8 mouse cellular contexts compared by ENCODE assay signal in the genomic region with DNA sequence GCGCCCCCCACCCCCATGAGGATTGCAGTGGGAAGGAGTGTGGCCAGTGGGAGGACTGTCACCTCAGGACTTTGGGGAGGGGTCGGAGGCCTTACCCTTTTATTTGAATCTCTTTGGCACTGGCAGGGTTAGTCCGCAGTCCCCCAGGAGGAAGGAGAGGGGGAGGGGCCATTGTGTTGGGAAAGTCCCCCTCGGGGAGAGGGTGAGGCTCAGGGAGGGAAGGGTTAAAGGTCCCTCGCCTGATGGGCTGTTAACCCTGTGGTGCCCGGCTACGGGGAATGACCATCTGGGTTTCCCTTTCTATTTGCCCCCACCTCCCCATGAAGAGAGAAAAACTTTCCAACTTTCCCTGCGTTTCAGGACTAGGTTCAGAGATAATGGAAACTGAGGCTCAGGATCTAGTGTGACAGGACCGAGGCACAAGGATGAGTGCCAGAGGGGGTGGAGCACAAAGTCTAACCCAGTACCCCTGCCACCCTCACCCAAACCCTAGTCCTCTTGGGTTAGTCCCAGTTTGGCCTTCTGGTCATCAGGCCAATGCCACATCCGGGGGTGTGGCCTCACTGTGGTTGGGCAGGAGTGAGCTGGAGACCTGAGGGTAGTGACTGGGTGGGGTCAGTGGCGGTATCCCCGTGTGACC. TPM values are rescaled to one million over a fixed set of nuclear protein-coding genes. Genes with fewer than 3 reads are reported as not detected.
DNase-seq lines count a peak whose midpoint lies in the region; ATAC-seq lines count a peak whose summit lies in the region.

No protein-coding gene starts in this region.

- H3K36me3 ChIP-seq in liver, embryonic 15.5 days (replicated peaks) = peaks cover 23% of the 10 kb centered on the region
- H3K36me3 ChIP-seq in neural tube, embryonic 12.5 days = peaks cover 9% of the 10 kb centered on the region

- DNase-seq in right cerebral cortex, postnatal 10 days (ENCODE audit: low spot score in 2 of 2) = peak; percentile 60 to 67
- DNase-seq in right cerebral cortex, adult 2 months (ENCODE audit: low spot score in 2 of 2) = no peak
- peak; percentile 59 to 70 for DNase-seq in cerebellum, postnatal 10 days
- peak; percentile 81 for DNase-seq in gastrocnemius, postnatal 14 days
- DNase-seq in induced T-regulatory cell, adult 2 months (ENCODE audit: low read depth) = peak; percentile 85
- DNase-seq in thymus, postnatal 0 days (ENCODE audit: low spot score) = peak; percentile 14

- 2% methylated on average over 12 of the region's 12 CpGs for whole genome bisulfite sequencing in liver, embryonic 15.5 days (ENCODE audit: insufficient replicate concordance)
- 1% methylated on average over 12 of the region's 12 CpGs for WGBS in neural tube, embryonic 12.5 days

- peak overlapping the region; percentile 92 for H3K4me3 ChIP-seq in liver, embryonic 15.5 days (replicated peaks)
- H3K4me3 ChIP-seq in neural tube, embryonic 12.5 days = peak overlapping the region; percentile 80

- ATAC-seq in liver, embryonic 15.5 days (ENCODE audit: insufficient read depth) = peak; percentile 14
- ATAC-seq in neural tube, embryonic 12.5 days (ENCODE audit: low FRiP score, low read depth) = no peak

- peak overlapping the region; percentile 97 for H3K27ac ChIP-seq in liver, embryonic 15.5 days (replicated peaks)
- H3K27ac ChIP-seq in neural tube, embryonic 12.5 days = peak overlapping the region; percentile 75

- H3K4me2 ChIP-seq in liver, embryonic 15.5 days = peak overlapping the region; percentile 100
- H3K4me2 ChIP-seq in neural tube, embryonic 12.5 days (replicated peaks) = peak overlapping the region; percentile 99

- peaks cover 75% of the 10 kb centered on the region for H3K4me1 ChIP-seq in liver, embryonic 15.5 days (replicated peaks)
- H3K4me1 ChIP-seq in neural tube, embryonic 12.5 days = peaks cover 53% of the 10 kb centered on the region

- H3K27me3 ChIP-seq in liver, embryonic 15.5 days = peaks cover 22% of the 10 kb centered on the region
- H3K27me3 ChIP-seq in neural tube, embryonic 12.5 days (replicated peaks) = 0 out of 2 replicates have a peak, but pooled peaks cover 3% of the 10 kb centered on the region

- no peaks in the 10 kb centered on the region for H3K9me3 ChIP-seq in liver, embryonic 15.5 days (replicated peaks)
- no peaks in the 10 kb centered on the region for H3K9me3 ChIP-seq in neural tube, embryonic 12.5 days

- intact Hi-C loops in gastrocnemius, postnatal 14 days (cut with DNase I; ENCODE audit: low total_unique reads) = no loop called here

- peak overlapping the region; percentile 97 for H3K9ac ChIP-seq in liver, embryonic 15.5 days
- peak overlapping the region; percentile 91 for H3K9ac ChIP-seq in neural tube, embryonic 12.5 days

RNA-seq across cellular contexts. Expression of gene Bbc3, which starts 4.6 kb away (rescaled TPM):
- total RNA-seq in gastrocnemius, postnatal 14 days (2021) = 1 to 10 TPM; 3.6 to 5.1 TPM
- polyA plus RNA-seq in liver, embryonic 15.5 days (2015; fragmentation: Nextera tagmentation; extraction: Ambion mirVana) = 4.1 and 5.9 TPM in 2 replicates
- polyA plus RNA-seq in neural tube, embryonic 12.5 days (2016; fragmentation: Nextera tagmentation; extraction: Ambion mirVana) = 22.7 and 25.0 TPM in 2 replicates
- 8.0 and 9.2 TPM in 2 replicates for polyA plus RNA-seq in thymus, postnatal 0 days (2015; fragmentation: Nextera tagmentation; extraction: Ambion mirVana)

RNA-seq across cellular contexts. Expression of gene Ccdc9, which starts 26.2 kb away (rescaled TPM):
- total RNA-seq in gastrocnemius, postnatal 14 days (2021) = 10 to 100 TPM; 30.1 to 32.8 TPM
- polyA plus RNA-seq in liver, embryonic 15.5 days (2015; fragmentation: Nextera tagmentation; extraction: Ambion mirVana) = 10.3 and 12.3 TPM in 2 replicates
- 47.7 and 49.5 TPM in 2 replicates for polyA plus RNA-seq in neural tube, embryonic 12.5 days (2016; fragmentation: Nextera tagmentation; extraction: Ambion mirVana)
- polyA plus RNA-seq in thymus, postnatal 0 days (2015; fragmentation: Nextera tagmentation; extraction: Ambion mirVana) = 15.9 and 21.9 TPM in 2 replicates

RNA-seq across cellular contexts. Expression of gene Inafm1, which starts 39.4 kb away (rescaled TPM):
- total RNA-seq in gastrocnemius, postnatal 14 days (2021) = 10 to 100 TPM; 11.1 to 12.4 TPM
- polyA plus RNA-seq in liver, embryonic 15.5 days (2015; fragmentation: Nextera tagmentation; extraction: Ambion mirVana) = 4.4 and 5.4 TPM in 2 replicates
- 27.0 and 28.5 TPM in 2 replicates for polyA plus RNA-seq in neural tube, embryonic 12.5 days (2016; fragmentation: Nextera tagmentation; extraction: Ambion mirVana)
- polyA plus RNA-seq in thymus, postnatal 0 days (2015; fragmentation: Nextera tagmentation; extraction: Ambion mirVana) = 6.2 and 7.6 TPM in 2 replicates

RNA-seq across cellular contexts. Expression of gene C5ar1, which starts 53.5 kb away (rescaled TPM):
- 1 to 10 TPM; 2.6 to 3.1 TPM for total RNA-seq in gastrocnemius, postnatal 14 days (2021)
- polyA plus RNA-seq in liver, embryonic 15.5 days (2015; fragmentation: Nextera tagmentation; extraction: Ambion mirVana) = 3.5 and 3.6 TPM in 2 replicates
- polyA plus RNA-seq in neural tube, embryonic 12.5 days (2016; fragmentation: Nextera tagmentation; extraction: Ambion mirVana) = 0.87 and 1.2 TPM in 2 replicates
- polyA plus RNA-seq in thymus, postnatal 0 days (2015; fragmentation: Nextera tagmentation; extraction: Ambion mirVana) = 1.1 and 1.2 TPM in 2 replicates

Comparison
In these comparisons a context has a peak if more than half of its experiments do, and no peak if none do; other contexts are left out.
1. DNase-seq: peak in right cerebral cortex, postnatal 10 days (2 of 2), cerebellum, postnatal 10 days (2 of 2), gastrocnemius, postnatal 14 days (single experiment), induced T-regulatory cell, adult 2 months (single experiment) and thymus, postnatal 0 days (single experiment); none in right cerebral cortex, adult 2 months (0 of 2).